Mouse (Mus musculus) bone marrow macrophage, adult 2 months (primary cell): ENCODE measurements at regions not wholly inside any gene's neighbourhood (a gene's known extent, or its start where the extent isn't known, plus 50 kb on each side); places are given as distances from the start of the nearest gene placed in this dataset.

Source experiments
- CTCF ChIP-seq: IDR thresholded peaks from 2 replicates; pipeline ENCODE4 v1.5.1; 2012; ENCODE audit warnings: low read depth, mild to moderate bottlenecking, low read length, moderate library complexity
- POLR2A ChIP-seq: IDR thresholded peaks from 2 replicates; pipeline ENCODE4 v1.6.1; 2012; ENCODE audit warnings: mild to moderate bottlenecking, low read depth, low read length, borderline replicate concordance

GRCm38 (mm10) chr3:52176108-52176507 lies 71.2 kb upstream of the Maml3 start:
- TF ChIP-seq POLR2A: no peak
- TF ChIP-seq CTCF: no peak
